Mouse (Mus musculus): ENCODE data around the gene Syf2. TPM values are rescaled to one million over a fixed set of nuclear protein-coding genes. Genes with fewer than 3 reads are reported as not detected.

Gene Syf2
- polyA plus RNA-seq, 1 experiment from 2014 or later, result 55.7 TPM

GRCm38 (mm10) chr4:134915223-134916050, 15.3 kb upstream of the Syf2 start:
- H3K36me3 ChIP-seq, result 0 out of 2 replicates have a peak, but pooled peaks cover 7% of the 10 kb centered on the region
- 60% methylated on average over 14 of the region's 14 CpGs for WGBS
- no peaks in the 10 kb centered on the region for H3K9me3 ChIP-seq (replicated peaks)
- H3K9ac ChIP-seq (replicated peaks), result peak overlapping the region; percentile 95
- H3K27me3 ChIP-seq (replicated peaks), result no peaks in the 10 kb centered on the region
- H3K4me1 ChIP-seq, result peaks cover 21% of the 10 kb centered on the region
- ATAC-seq (ENCODE audit: low FRiP score), result peak; percentile 58
- H3K4me3 ChIP-seq (replicated peaks), result peak overlapping the region; percentile 97
- peak overlapping the region; percentile 71 for H3K4me2 ChIP-seq
- H3K27ac ChIP-seq (replicated peaks), result peak overlapping the region; percentile 91

DNA sequence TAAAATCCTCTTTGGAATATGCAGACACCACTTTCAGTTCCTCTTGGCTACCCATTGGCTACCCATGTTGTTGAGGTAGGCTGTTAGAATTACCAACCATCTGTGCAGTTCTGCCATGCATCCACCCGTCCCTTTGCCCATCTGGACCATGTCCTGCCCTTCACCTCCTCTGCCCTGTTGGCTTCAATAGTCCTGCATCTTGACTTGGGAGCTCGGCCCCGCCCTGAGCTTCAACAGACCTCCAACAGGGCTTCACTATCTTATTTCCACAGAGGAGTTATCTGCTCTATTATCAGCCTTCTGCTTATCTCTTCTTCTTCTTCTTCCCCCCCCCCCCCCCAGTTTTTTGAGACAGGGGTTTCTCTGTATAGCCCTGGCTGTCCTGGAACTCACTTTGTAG, 13.5 kb upstream of the Syf2 start:
- 74% methylated on average over 3 of the region's 3 CpGs for WGBS
- Histone ChIP-seq H3K4me3 (replicated peaks) (no peak overlapping the region), H3K4me1 (peaks cover 23% of the 10 kb centered on the region), H3K4me2 (no peak overlapping the region), H3K9ac (replicated peaks) (no peak overlapping the region), H3K36me3 (no peaks in the 10 kb centered on the region), H3K27me3 (replicated peaks) (no peaks in the 10 kb centered on the region), H3K9me3 (replicated peaks) (no peaks in the 10 kb centered on the region), H3K27ac (replicated peaks) (no peak overlapping the region)
- no peak for ATAC-seq (ENCODE audit: low FRiP score)

DNA sequence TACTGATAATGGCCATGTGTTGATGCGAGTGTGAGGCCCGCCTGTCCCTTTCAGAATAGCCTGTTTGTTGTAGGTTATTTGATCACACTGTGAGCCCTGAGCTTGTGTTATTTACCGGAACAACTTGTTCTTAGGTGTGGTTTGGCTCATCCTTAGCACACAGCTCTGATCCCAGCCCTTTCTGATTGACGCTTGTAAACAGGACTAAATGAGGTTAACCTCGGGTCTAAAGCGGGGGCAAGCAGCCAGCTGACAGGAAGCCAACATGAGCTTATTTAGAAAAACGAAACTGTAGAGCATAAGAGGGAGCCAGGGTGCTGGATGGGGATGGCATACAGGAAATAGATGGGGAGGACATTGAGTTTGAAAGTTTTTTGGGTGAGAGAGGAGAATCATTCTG, 12.3 kb upstream of the Syf2 start:
- no peaks in the 10 kb centered on the region for H3K27me3 ChIP-seq (replicated peaks)
- WGBS, result 73% methylated on average over 7 of the region's 7 CpGs
- H3K36me3 ChIP-seq, result no peaks in the 10 kb centered on the region
- H3K4me3 ChIP-seq (replicated peaks), result no peak overlapping the region
- H3K4me2 ChIP-seq, result no peak overlapping the region
- no peak overlapping the region for H3K9ac ChIP-seq (replicated peaks)
- H3K27ac ChIP-seq (replicated peaks), result no peak overlapping the region
- no peak for ATAC-seq (ENCODE audit: low FRiP score)
- H3K4me1 ChIP-seq, result peaks cover 24% of the 10 kb centered on the region
- H3K9me3 ChIP-seq (replicated peaks), result no peaks in the 10 kb centered on the region

- Histone ChIP-seq H3K27ac (replicated peaks) (no peak overlapping the region), H3K27me3 (replicated peaks) (no peaks in the 10 kb centered on the region), H3K4me1 (peaks cover 20% of the 10 kb centered on the region), H3K36me3 (no peaks in the 10 kb centered on the region), H3K9me3 (replicated peaks) (no peaks in the 10 kb centered on the region), H3K4me3 (replicated peaks) (no peak overlapping the region), H3K4me2 (no peak overlapping the region), H3K9ac (replicated peaks) (no peak overlapping the region)
- 41% methylated on average over 12 of the region's 12 CpGs for WGBS
- no peak for ATAC-seq (ENCODE audit: low FRiP score)
Measured at GRCm38 (mm10) chr4:134919733-134920540, 10.8 kb upstream of the Syf2 start.

DNA sequence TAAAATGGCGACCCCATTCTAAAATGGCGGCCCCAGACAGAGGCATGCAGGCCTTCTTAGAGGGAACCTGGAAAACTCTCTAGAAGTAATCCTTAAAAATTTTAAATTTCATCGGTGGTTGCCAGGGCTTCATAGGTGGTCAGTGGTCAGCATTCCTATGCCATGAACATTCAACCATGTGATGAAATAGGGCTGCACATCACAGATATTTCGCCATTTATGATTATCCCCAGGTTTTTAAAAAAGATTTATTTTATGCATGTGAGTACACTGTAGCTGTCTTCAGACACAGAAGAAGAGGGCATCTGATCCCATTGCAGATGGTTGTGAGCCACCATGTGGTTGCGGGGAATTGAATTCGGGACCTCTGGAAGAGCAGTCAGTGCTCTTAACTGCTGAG, 10.1 kb upstream of the Syf2 start:
- Histone ChIP-seq H3K4me1 (peaks cover 20% of the 10 kb centered on the region), H3K27ac (replicated peaks) (no peak overlapping the region), H3K4me2 (no peak overlapping the region), H3K36me3 (peaks cover 5% of the 10 kb centered on the region), H3K4me3 (replicated peaks) (no peak overlapping the region), H3K9me3 (replicated peaks) (no peaks in the 10 kb centered on the region), H3K9ac (replicated peaks) (no peak overlapping the region), H3K27me3 (replicated peaks) (no peaks in the 10 kb centered on the region)
- ATAC-seq (ENCODE audit: low FRiP score), result no peak
- WGBS, result 95% methylated on average over 6 of the region's 6 CpGs

GRCm38 (mm10) chr4:134921703-134922102, 9.0 kb upstream of the Syf2 start:
- no peak overlapping the region for H3K9ac ChIP-seq (replicated peaks)

GRCm38 (mm10) chr4:134922111-134922924, 8.4 kb upstream of the Syf2 start:
- Histone ChIP-seq H3K9ac (replicated peaks) (peak overlapping the region; percentile 65), H3K9me3 (replicated peaks) (no peaks in the 10 kb centered on the region), H3K27ac (replicated peaks) (peak overlapping the region; percentile 96), H3K4me2 (peak overlapping the region; percentile 89), H3K36me3 (peaks cover 20% of the 10 kb centered on the region), H3K4me3 (replicated peaks) (peak overlapping the region; percentile 99), H3K27me3 (replicated peaks) (no peaks in the 10 kb centered on the region), H3K4me1 (peaks cover 32% of the 10 kb centered on the region)
- 59% methylated on average over 10 of the region's 10 CpGs for WGBS
- no peak for ATAC-seq (ENCODE audit: low FRiP score)

More at GRCm38 (mm10) chr4:134921703-134922102, 9.0 kb upstream of the Syf2 start:
- Histone ChIP-seq H3K9me3 (replicated peaks) (no peaks in the 10 kb centered on the region), H3K4me1 (peaks cover 28% of the 10 kb centered on the region), H3K27me3 (replicated peaks) (no peaks in the 10 kb centered on the region), H3K27ac (replicated peaks) (no peak overlapping the region), H3K4me3 (replicated peaks) (no peak overlapping the region), H3K36me3 (peaks cover 15% of the 10 kb centered on the region), H3K4me2 (no peak overlapping the region)
- WGBS, result 96% methylated on average over 4 of the region's 4 CpGs
- ATAC-seq (ENCODE audit: low FRiP score), result no peak

- ATAC-seq (ENCODE audit: low FRiP score), result peak; percentile 79
- peak overlapping the region; percentile 96 for H3K27ac ChIP-seq (replicated peaks)
- H3K36me3 ChIP-seq, result peaks cover 25% of the 10 kb centered on the region
- H3K27me3 ChIP-seq (replicated peaks), result no peaks in the 10 kb centered on the region
- H3K9me3 ChIP-seq (replicated peaks), result no peaks in the 10 kb centered on the region
- H3K4me3 ChIP-seq (replicated peaks), result peak overlapping the region; percentile 99
- H3K9ac ChIP-seq (replicated peaks), result peak overlapping the region; percentile 65
- under 1% methylated on average over 13 of the region's 13 CpGs for WGBS
- H3K4me1 ChIP-seq, result peaks cover 32% of the 10 kb centered on the region
- H3K4me2 ChIP-seq, result peak overlapping the region; percentile 89
Measured at GRCm38 (mm10) chr4:134922925-134923244, 7.8 kb upstream of the Syf2 start.

DNA sequence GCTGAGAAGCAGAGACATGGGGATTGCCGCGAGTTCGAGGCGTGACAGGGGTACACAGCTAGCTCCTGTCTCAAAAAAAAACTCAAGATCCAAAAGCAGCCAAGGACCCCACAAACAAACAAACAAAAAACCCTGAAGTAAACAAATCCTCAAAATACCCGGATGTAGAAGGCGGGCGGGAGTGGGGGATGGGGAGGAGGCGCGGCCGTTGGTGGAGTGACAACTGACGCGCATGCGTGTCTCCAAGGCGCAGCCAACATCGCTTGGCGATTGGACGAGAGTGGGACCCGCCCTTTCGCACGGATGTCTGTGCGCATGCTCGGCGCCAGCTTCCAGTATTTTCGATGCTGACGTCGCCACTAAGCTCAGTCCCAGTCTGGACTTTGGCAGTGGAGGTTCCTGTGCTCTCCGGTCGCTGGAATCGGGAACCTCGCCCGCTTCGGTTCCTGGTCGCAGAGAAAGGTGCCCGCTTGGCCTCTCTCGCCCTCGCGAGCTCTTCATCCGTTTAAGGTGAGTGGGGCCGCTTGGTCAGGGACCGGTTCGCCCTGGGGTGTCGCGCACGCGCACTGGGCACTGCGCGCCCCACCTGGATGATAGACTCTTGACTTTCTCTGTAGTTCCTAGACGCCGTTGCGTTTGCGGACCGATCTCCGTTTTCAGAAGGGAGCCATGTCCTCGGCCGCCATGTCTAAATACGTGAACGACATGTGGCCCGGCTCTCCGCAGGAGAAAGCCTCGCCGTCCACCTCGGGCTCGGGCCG, 7.3 kb upstream of the Syf2 start, which contains the start of gene Rsrp1:
Gene Rsrp1, plus strand, starts transcription at position 335 of the 761 bp plus-strand sequence.
- H3K9ac ChIP-seq (replicated peaks), result peak within 1 kb of the TSS; percentile 99
- under 1% methylated on average over 63 of the region's 64 CpGs for WGBS
- ATAC-seq (ENCODE audit: low FRiP score), result peak; percentile 96

DNA sequence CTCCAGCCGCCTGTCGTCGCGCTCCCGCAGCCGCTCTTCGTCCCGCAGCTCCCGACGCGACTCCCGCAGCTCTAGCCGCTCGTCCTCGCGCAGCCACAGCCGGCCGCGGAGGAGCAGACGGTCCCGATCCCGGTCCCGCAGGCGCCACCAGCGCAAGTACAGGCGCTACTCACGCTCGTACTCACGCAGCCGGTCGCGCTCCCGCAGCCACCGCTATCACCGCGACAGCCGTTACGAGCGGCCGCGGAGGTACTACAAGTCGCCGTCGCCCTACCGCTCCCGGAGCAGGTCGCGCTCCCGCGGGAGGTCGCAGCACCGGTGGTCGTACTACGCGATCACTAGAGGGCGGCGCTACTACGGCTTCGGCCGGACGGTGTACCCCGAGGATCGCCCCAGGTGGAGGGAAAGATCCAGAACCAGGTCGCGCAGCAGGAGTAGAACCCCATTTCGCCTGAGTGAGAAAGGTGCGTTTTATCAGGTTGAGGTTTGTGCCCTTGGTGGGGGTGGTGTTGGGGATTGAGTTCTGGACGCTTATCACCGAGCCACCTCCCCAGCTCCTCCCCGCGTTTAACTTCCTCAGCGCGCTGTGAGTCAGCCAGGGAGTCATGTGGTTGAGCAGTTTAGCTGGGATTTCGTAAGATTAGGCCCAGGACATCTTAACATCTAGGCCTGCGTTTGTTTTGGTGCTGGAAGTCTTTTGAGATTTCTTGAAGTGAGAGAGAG, 6.5 kb upstream of the Syf2 start:
- Histone ChIP-seq H3K36me3 (peaks cover 34% of the 10 kb centered on the region), H3K9me3 (replicated peaks) (no peaks in the 10 kb centered on the region), H3K27ac (replicated peaks) (peak overlapping the region; percentile 96), H3K27me3 (replicated peaks) (no peaks in the 10 kb centered on the region), H3K4me3 (replicated peaks) (peak overlapping the region; percentile 99), H3K4me2 (peak overlapping the region; percentile 89), H3K4me1 (peaks cover 32% of the 10 kb centered on the region), H3K9ac (replicated peaks) (peak overlapping the region; percentile 99)
- WGBS, result under 1% methylated on average over 75 of the region's 75 CpGs
- ATAC-seq (ENCODE audit: low FRiP score), result peak; percentile 33; the same call in 1 of the 2 replicates

More for the DNA sequence above, 7.3 kb upstream of the Syf2 start, which contains the start of gene Rsrp1:
- Histone ChIP-seq H3K36me3 (peaks cover 31% of the 10 kb centered on the region), H3K27me3 (replicated peaks) (no peaks in the 10 kb centered on the region), H3K9me3 (replicated peaks) (no peaks in the 10 kb centered on the region), H3K4me2 (peak within 1 kb of the TSS; percentile 89), H3K4me3 (replicated peaks) (peak within 1 kb of the TSS; percentile 99), H3K4me1 (peaks cover 32% of the 10 kb centered on the region), H3K27ac (replicated peaks) (peak within 1 kb of the TSS; percentile 96)

Data from neural tube, embryonic 15.5 days (tissue).